Mouse (Mus musculus) kidney, postnatal 36 days (tissue): ENCODE results near the gene Zbtb7b.

Source experiments
- DNase-seq, 2 experiments: peaks; one replicate each; pipeline ENCODE4 v3.0.0; 2021 to 2022; ENCODE audit warnings: mixed read lengths in 2 of 2

Zbtb7b gene

DNA sequence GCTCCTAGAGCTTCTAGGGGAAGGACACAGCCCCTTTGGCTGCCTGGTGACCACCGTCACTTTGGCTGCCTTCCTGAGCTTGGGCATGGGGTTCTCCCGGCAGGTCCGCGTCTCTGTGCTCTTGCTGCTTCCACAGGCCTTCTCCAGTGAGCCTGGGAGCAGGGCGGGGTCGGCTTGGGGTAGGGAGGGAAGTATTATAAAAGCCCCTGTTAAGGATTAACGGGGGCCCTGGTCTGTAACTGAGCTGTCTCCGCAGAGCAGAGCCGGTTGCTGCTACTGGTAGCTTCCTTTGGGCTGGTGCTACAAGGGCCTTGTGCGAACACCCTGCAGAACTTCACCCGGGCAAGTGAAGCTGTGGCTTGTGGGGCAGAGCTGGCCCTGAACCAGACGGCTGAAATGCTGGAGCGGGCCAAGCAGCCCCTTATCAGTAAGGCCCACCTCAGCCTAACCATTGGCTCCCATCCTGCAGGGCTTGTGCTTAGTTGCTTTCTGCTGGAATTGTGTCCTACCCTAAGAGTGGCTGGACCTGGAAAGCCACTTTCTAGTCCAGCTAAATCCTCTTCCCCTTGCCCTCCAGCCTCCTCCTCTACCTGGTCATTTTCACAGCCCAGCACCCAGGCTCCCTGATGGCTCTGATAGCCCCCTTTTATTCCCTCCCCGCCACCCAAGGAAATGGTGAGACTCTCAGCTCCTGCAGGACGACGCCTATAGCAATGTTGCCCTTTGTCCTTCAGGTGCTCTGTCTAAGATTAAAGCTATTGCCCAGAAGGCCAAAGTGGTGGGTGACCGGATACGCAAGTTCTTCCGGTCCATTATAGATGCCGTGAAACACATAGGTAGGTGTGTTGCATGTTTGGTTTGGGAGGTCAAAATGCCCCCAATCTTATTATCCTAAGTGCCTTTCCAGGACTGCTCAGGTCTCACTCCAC lies 28.8 kb downstream of the Zbtb7b start:
- no peak for DNase-seq

DNA sequence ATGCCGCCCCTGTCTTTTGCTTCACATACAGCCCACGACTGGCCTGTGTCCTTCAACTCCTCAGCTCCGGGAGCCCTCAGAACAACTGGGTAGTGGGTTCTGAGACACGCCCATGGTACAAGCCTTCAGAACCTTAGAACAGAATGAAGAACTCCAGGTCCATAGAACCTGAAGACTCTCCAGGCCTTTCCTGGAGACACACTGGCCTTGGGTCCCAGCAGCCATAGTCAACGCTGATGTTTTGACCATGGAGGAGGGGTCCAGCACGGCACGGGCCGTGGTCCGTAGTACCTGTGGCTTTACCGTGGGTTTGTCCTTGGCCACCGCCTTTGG lies 29.5 kb downstream of the Zbtb7b start, which contains the start of gene Dcst1:
TSS of gene Dcst1 (minus strand) at position 101 of the 333 bp plus-strand sequence.
- no peak for DNase-seq

DNA sequence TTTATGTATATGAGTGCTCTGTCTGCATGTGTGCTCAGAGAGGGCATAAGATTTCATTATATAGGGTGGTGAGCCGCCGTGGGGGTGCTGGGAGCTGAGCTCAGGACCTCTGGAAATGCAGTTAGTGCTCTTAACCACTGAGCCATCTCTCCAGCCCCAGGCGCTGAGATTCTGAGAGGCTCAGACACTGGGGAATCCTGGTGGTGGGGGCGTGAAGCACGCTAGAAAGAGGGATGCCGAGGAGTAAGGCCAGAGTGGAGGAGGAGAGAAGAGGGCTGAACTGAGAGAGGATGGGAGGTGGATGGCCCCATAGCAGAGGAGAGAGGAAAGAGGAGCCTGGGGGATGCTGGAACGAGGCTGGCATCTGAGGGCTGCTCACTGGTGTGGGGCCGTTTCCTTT lies 29.9 kb downstream of the Zbtb7b start:
- DNase-seq: no peak

DNA sequence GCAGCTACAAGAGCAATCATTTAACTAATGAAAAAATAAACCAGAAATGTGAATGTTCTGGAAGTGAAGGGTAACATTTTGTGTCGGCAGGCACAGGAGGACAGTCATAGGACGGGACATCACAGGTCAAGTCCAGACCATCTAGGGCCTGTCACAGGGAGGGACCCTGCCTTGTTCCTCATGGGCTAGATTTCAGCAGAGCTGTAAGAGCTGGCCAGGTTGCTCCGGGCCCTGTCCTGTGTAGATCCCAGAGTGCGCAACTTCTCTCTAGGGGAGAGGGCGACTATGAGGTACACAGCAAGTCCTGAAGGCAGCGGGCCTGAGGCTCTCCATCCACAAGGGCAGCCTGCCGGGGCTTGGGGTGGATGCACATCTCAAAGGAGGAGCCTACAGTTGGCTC lies 32.9 kb downstream of the Zbtb7b start, which contains the start of gene Dcst2:
TSS of gene Dcst2 (plus strand) at position 301 of the 400 bp plus-strand sequence.
- no peak for DNase-seq

- DNase-seq: no peak
Measured at GRCm38 (mm10) chr3:89360237-89360636, 34.3 kb downstream of the Zbtb7b start.

DNA sequence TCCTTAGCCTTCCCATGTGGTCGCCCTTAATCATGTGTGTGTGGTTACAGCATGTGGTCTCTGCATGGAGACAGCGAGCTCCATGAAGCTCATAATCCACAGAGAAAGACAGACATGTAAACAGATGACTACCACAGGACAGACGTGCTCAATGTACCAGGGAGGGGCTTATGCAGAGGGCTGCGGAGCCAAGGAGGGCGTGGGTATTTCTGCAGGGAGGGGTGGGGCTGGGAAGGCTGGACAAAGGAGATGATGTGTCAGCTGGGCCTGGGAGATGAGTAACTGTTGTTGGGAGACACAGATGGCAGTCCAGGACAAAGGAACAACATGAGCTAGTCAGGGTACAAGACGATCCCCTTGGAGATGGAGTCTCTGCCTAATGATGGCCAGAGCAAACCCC lies 34.9 kb downstream of the Zbtb7b start:
- DNase-seq: no peak

- DNase-seq: no peak
Measured at GRCm38 (mm10) chr3:89356029-89356428, 38.5 kb downstream of the Zbtb7b start.

GRCm38 (mm10) chr3:89355512-89355902 lies 39.1 kb downstream of the Zbtb7b start:
- DNase-seq: peak; percentile 67 to 70

DNA sequence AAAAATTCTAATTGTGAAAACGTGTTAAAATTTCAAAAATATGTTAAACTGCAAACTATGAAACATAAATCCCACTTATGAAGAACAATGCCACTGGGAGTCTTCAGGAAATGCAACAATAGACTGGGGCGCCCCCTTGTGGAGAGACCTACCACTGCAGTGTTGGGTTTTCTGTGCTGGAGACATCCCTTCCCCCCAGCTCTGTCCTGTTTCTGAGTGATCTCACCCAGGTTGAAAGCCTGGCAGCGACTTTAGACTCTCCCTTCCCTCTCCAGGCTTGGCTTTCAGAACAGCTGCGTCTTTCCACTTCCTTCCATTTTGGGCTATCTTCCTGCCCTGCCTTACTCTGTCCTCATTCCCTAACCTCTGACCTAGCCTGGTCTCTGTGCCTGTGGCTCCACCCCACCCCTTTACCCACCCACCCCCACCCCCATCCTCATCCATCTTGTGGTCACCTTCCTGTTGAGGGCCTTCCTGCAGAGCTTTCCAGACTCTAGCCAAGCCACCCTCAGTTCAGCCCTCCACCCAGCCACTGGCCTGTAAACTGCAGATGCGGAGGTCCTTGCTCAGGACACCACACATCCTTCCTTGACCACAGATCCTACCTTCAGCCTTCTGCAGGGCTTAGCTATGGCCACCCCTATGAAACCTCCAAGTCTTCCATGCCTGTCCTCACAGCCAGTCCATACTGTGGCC lies 39.6 kb downstream of the Zbtb7b start:
- DNase-seq: peak; percentile 93 to 95

DNA sequence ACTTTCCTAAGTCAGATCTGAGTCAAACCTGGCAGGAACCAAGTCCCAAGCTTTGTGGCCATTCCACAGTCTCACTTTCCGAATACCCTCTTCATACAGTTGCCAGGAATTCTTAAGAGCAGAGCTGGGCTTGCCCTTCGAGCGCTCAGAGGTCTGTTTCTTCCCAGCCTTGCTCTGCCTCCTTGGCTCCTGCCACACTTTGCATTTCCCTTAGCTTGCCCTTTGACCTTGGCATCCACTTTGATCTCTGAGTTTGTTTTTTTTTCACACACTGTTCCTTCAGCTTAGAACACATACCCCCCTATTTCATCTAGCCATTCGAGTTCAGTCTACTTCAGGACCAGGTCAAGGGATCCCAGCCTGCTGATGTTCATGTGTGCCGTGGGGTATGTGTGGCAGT lies 43.3 kb downstream of the Zbtb7b start:
- peak; percentile 70 to 78 for DNase-seq

DNA sequence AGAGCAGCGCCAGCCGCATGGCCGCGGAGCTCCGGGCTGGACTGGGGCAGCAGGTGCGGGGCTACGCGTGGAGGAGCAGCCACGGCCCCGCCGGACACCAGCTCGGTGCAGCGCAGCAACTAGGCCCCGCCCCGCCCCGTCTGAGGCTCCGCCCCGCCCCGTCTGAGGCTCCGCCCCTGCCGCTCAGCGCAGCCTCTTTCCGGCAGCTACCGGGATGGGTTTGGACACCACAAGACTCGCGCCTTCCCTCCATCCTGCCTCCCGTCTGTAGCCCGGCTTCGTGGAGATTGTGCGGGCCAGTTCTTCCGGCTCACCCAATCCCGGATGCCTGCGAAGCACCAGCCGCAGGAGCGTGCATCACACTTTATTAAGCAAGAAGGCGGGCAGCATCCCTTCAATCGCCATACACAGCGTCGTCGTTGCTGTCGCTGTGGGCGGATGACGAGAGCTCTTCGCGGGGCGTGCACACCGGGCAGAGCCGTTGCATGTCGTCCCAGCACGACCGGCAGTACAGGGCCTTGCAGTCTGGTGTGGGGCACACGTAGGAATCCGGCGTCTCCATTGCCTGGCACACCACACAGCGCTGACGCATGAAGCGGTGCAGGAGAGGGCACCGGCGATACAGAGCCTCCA lies 44.6 kb downstream of the Zbtb7b start, which contains the start of gene Adam15:
TSS of gene Adam15 (minus strand) at position 128 of the 633 bp plus-strand sequence.
- DNase-seq: peak; percentile 91 to 96

- DNase-seq: peak; percentile 75 to 82
Measured at GRCm38 (mm10) chr3:89348911-89349868, 45.4 kb downstream of the Zbtb7b start.

DNA sequence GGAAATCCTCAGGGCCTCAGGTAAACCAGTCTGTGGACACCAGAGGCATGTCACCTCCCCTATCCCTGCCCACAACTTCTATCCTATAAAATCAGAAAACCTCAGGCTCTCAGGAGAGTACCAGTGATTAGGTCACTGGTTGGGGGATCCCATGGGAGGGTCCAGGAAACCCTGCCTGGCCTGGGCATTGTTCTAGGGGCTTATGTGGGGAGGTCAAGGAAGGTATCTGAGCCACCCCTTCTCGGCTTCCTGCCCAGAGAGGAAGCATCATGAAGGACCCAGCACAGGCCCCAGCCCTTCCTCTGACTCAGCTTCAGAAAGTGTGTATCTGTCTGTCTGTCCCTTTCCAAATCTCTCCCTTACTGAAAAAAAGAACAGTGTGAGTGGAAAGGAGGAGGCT lies 46.7 kb downstream of the Zbtb7b start:
- peak; percentile 56 to 74 for DNase-seq

DNA sequence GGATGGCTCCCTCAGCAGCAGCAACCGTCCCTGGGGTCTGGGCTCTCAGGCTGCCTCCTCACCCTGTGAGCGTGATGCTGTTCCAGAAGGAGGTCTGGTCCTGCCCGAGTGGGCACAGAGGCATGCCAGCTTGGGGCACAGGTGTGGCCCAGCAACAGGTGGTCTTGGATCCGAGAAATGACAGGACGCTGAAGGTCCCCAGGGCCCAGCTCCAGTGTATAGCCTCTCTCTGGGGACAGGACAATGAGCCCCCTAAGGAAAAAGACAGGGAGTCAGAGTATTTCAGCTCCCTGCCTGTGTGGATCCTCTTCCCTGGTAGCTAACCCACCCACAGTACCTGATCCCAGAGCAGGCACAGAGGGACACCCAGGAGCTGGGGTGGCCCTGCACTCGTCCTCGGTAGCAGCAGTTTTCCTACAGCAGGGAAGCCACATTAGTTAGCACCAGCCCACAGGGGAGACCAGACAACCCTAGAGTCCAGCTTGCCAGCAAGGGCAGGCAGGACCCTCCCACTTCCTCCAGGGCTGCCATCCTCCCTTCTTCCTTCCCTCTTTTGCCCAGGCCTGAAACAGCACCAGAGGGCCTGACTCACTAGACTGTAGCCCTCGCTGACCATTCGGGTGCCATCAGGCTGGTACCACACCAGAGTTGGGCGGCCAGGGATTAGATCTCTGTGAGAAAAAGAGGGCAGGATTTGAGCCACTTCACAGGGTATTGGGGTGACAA lies 47.6 kb downstream of the Zbtb7b start:
- DNase-seq: no peak

DNA sequence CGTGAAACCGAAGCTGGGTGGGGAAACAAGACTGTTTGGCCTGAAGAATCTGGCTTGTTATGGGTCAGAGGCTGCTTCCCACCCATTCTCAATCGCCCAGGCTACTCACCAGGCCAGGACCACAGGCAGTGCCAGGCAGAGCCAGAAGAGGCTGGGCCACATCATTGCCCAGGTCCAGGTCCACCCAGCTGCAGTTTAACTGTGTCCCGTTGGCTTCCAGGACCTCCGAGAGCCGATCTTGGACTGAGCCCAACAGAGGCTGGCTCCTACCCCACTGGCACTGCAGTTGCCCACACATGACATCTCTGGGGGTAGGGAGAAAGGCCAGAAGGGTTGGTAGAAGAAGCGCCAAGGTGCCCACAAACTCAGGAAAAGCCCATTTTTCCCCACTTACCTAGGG lies 51.3 kb downstream of the Zbtb7b start:
- peak; percentile 56 to 63 for DNase-seq

GRCm38 (mm10) chr3:89341794-89342193 lies 52.8 kb downstream of the Zbtb7b start:
- DNase-seq: peak in 1 of 2 experiments; percentile 52

GRCm38 (mm10) chr3:89340465-89340864 lies 54.1 kb downstream of the Zbtb7b start:
- DNase-seq: peak; percentile 62 to 88

- peak; percentile 73 to 86 for DNase-seq
Measured at GRCm38 (mm10) chr3:89339416-89339815, 55.2 kb downstream of the Zbtb7b start.

- peak; percentile 58 to 72 for DNase-seq
Measured at GRCm38 (mm10) chr3:89337721-89338578, 56.6 kb downstream of the Zbtb7b start, which contains the start of gene Efna4. TSS of gene Efna4 (minus strand) at chr3:89338028.

DNA sequence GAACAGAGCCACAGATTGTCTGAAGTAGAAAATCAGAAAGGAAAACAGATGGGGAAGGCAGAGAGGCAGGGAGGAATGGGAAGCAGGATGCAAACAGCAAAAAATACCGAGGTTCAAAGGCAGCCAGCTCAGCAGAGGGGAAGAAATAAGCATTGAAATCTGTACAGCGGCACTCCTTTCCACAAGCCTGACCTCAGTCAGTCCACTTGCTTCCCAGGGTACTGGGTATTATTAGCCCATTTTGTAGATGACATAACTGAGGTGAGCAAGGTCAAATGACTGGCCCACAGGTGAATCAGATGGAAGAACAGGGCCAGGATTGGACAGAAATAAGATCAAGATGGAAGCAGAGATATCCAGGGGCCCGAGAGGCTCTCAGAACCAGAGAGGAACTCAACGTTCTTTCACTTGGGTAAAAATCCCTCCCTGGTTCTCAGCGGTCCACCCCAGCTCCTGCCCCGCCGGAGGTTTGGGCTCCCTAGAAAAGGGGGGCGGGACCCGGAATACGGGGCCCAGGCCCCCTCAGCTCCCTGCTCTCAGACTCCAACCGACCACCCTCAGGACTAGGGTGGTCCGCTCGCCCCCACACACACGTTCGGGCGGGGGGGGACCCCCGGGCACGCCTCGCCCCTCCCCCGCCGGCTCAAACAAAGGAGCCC lies 57.4 kb downstream of the Zbtb7b start:
- DNase-seq: no peak
